Mouse (Mus musculus) forebrain, embryonic 15.5 days (tissue): ENCODE measurements around the gene Grm8. TPM values are rescaled to one million over a fixed set of nuclear protein-coding genes. Genes with fewer than 3 reads are reported as not detected.

Source experiments
- ATAC-seq: fragments of 200-750 bp; cut with Nextera tagmentation; replicated peaks from 2 replicates; pipeline ENCODE4 v1.8.0; 2017; ENCODE audit warnings: mild to moderate bottlenecking, moderate TSS enrichment, moderate library complexity
- H3K27ac ChIP-seq: fragments of 300-500 bp; sonication (generic); replicated peaks from 2 replicates; pipeline ENCODE4 v1.5.1; 2015; ENCODE audit warnings: mild to moderate bottlenecking, inconsistent platforms
- H3K27me3 ChIP-seq: fragments of 300-500 bp; sonication (generic); 2 replicates; pipeline ENCODE4 v1.6.1; 2015; ENCODE audit warnings: inconsistent platforms
- H3K36me3 ChIP-seq: fragments of 300-500 bp; sonication (generic); 2 replicates; pipeline ENCODE4 v1.6.1; 2015; ENCODE audit warnings: mild to moderate bottlenecking, inconsistent platforms
- H3K4me1 ChIP-seq: fragments of 300-500 bp; sonication (generic); 2 replicates; pipeline ENCODE4 v1.6.1; 2015; ENCODE audit warnings: inconsistent platforms
- H3K4me2 ChIP-seq: fragments of 300-500 bp; sonication (generic); replicated peaks from 2 replicates; pipeline ENCODE4 v1.6.1; 2015; ENCODE audit warnings: mild to moderate bottlenecking, inconsistent platforms
- H3K4me3 ChIP-seq: fragments of 300-500 bp; sonication (generic); 2 replicates; pipeline ENCODE4 v1.5.1; 2015; ENCODE audit warnings: mild to moderate bottlenecking, inconsistent platforms
- H3K9ac ChIP-seq: fragments of 300-500 bp; sonication (generic); replicated peaks from 2 replicates; pipeline ENCODE4 v1.6.1; 2015; ENCODE audit warnings: mild to moderate bottlenecking, inconsistent platforms
- H3K9me3 ChIP-seq: fragments of 300-500 bp; sonication (generic); 2 replicates; pipeline ENCODE4 v1.6.1; 2016; ENCODE audit warnings: inconsistent platforms
- WGBS: fragments of 180-500 bp; shearing (Covaris S2); methylation state at CpG from one replicate; pipeline ENCODE4 v1.1.7; 2015; ENCODE audit warnings: mixed read lengths; 5-methylcytosine and 5-hydroxymethylcytosine counted together
- microRNA counts: library from miRNA; unstranded; fragments of <30 nt; microRNA quantifications from one replicate; lab custom pipeline; 2016
- microRNA-seq: library from miRNA; unstranded; fragments of <30 nt; microRNA quantifications from one replicate; pipeline ENCODE4, GENCODE M21; 2016
- polyA plus RNA-seq: library from polyadenylated mRNA; unstranded; fragments of >200 nt; fragmentation: Nextera tagmentation; extraction: Ambion mirVana; gene quantifications from 2 replicates; pipeline ENCODE4 v1.2.1, GENCODE M21; 2015

Grm8 gene
- polyA plus RNA-seq, 1 experiment from 2014 or later = 4.3 TPM

DNA sequence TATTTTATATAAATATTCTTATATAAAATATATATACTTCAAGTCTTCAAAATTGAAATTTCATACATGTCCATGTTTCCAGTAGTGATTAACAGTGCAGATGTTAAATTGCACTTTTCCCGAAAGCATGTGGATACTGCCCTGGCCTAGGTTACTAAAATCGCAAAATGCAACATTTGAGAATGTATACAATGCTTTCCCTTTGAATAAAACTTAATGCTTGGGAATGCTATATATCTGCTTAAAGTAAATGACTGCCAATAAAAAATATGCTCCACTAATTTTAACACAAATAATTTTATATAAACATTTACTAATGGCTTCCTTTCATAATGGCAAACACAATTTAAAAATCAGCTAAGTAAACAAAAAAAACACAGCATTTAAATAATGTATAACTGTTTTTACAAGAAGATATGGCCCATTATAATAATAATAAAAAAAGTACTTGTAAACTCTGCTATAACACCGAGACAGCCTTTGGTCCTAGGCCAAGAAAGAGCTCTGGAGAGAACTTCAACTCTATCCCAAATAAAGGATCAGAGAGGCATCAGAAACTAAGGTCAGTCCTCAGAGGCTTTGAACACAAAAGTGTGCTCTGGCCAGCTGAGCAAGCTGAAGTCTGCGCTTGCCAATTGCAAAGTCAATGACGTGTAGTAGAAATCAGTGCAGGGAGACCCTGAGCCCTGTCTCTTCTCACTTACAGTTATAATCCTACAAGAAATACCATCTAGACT is 820.5 kb downstream of the Grm8 start:
- WGBS = 91% methylated on average over 5 of the region's 5 CpGs
- Histone ChIP-seq H3K9me3 (no peaks in the 10 kb centered on the region), H3K4me1 (no peaks in the 10 kb centered on the region), H3K4me2 (no peak overlapping the region), H3K4me3 (no peak overlapping the region), H3K27me3 (no peaks in the 10 kb centered on the region), H3K27ac (no peak overlapping the region), H3K36me3 (no peaks in the 10 kb centered on the region), H3K9ac (no peak overlapping the region)
- no peak for ATAC-seq

DNA sequence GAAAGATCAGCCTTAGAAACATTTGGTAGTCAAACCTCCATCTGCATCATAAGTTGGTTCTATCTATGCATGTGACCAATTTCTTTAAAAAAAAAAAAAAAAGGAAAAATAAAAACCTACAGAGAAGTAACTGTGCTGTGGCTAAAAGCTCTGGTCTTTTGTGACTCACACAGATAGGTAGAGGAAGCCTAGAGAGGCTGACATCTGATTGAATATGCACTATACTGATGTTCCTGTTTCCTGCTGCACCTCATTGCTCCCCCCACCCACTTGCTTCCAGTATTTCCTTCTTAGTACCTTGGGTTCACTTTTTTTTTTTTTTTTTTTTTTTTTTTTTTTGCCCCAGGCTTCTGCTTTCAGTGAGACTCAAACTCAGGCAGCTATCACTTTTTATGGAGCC is 824.6 kb downstream of the Grm8 start:
- H3K27me3 ChIP-seq = no peaks in the 10 kb centered on the region
- ATAC-seq = no peak
- H3K4me1 ChIP-seq = no peaks in the 10 kb centered on the region
- H3K4me2 ChIP-seq = no peak overlapping the region
- H3K4me3 ChIP-seq = no peak overlapping the region
- no peaks in the 10 kb centered on the region for H3K9me3 ChIP-seq
- H3K27ac ChIP-seq = no peak overlapping the region
- H3K9ac ChIP-seq = no peak overlapping the region
- H3K36me3 ChIP-seq = no peaks in the 10 kb centered on the region

DNA sequence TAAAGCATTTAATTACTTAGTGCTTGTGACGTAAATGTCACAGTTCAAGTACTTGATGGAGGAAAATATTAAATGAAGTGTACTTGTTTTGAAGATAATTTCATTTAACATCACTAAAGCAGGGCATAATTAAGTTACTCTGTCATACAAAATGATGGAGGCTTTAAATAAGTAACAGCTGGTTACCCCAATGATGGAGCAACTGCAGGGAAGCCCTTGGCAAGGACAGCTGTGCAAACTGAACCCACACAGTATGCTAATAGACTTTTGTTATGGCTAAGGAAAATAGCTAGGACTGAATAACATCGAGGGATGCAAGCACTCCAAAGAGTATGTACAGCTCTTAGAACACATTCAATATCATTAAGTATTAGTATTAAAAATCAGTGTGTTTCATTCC is 829.6 kb downstream of the Grm8 start:
- Histone ChIP-seq H3K9me3 (no peaks in the 10 kb centered on the region), H3K27me3 (no peaks in the 10 kb centered on the region), H3K4me2 (no peak overlapping the region), H3K36me3 (no peaks in the 10 kb centered on the region), H3K9ac (no peak overlapping the region), H3K4me1 (no peaks in the 10 kb centered on the region), H3K4me3 (no peak overlapping the region), H3K27ac (no peak overlapping the region)
- ATAC-seq = no peak
- 61% methylated on average over 2 of the region's 2 CpGs for WGBS

DNA sequence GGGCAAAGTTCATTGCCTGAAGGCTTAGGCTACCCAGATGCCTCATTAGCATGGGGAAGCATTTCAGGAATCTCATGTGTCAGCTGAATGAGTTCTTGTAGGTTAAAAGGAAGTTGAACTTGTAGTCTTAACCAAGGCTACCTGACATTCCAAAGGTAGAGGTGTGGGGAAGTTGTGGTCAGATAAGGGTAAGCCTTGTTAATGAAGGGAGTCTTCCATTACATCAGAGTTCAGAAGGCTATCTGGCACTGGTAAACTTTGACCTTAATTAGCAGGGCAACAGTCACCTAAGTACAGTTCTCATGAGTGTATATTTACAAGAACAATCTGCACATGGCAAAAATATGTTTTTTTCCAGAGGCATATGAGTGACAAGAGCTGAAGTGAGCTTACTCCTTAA is 870.0 kb downstream of the Grm8 start:
- Histone ChIP-seq H3K4me3 (no peak overlapping the region), H3K27me3 (no peaks in the 10 kb centered on the region), H3K4me1 (no peaks in the 10 kb centered on the region), H3K9me3 (no peaks in the 10 kb centered on the region), H3K9ac (no peak overlapping the region), H3K36me3 (no peaks in the 10 kb centered on the region), H3K4me2 (no peak overlapping the region), H3K27ac (no peak overlapping the region)
- ATAC-seq = no peak

DNA sequence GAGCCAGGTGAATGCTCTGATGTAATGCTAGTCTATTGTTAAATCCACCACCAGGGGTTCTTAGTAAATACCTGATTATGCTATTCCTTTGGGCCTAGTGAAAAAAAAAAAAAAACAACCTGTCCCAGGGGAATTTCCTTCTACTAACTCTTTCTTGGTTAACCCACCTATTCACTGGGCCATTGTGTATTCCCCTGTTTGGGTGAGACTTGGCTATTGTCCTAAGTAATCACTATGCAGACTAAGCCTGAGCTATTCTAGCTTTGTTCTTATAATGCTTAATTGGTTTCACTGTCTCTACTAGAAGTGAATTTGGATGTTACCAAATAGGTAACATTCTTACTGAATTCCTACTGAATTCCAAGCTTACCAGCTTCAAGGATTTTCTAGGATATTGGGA is 872.4 kb downstream of the Grm8 start:
- Histone ChIP-seq H3K4me3 (no peak overlapping the region), H3K36me3 (no peaks in the 10 kb centered on the region), H3K9ac (no peak overlapping the region), H3K4me1 (no peaks in the 10 kb centered on the region), H3K4me2 (no peak overlapping the region), H3K27ac (no peak overlapping the region), H3K27me3 (no peaks in the 10 kb centered on the region), H3K9me3 (no peaks in the 10 kb centered on the region)
- ATAC-seq = no peak

DNA sequence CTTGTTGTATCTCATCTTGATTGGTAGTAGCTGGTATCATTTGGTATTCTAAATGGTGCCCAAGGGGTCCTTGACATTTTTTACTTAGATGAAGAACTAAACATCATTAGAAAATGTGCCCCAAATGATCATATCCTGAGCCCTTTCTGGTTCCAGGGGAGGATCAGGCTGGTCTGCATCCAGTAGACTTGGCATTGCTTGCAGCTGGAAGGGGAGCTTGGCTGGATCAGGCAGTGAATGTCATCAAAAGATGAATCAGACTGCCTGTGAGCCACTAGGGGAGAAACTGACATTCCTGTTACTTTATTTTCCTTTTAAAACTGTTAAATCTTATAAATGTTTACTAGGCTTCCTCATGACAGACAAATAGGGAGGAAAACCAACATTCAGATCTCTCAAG is 894.6 kb downstream of the Grm8 start:
- no peak overlapping the region for H3K4me3 ChIP-seq
- no peaks in the 10 kb centered on the region for H3K4me1 ChIP-seq
- no peak overlapping the region for H3K27ac ChIP-seq
- no peaks in the 10 kb centered on the region for H3K27me3 ChIP-seq
- no peak for ATAC-seq
- H3K4me2 ChIP-seq = no peak overlapping the region
- no peaks in the 10 kb centered on the region for H3K9me3 ChIP-seq
- H3K9ac ChIP-seq = no peak overlapping the region
- H3K36me3 ChIP-seq = no peaks in the 10 kb centered on the region

DNA sequence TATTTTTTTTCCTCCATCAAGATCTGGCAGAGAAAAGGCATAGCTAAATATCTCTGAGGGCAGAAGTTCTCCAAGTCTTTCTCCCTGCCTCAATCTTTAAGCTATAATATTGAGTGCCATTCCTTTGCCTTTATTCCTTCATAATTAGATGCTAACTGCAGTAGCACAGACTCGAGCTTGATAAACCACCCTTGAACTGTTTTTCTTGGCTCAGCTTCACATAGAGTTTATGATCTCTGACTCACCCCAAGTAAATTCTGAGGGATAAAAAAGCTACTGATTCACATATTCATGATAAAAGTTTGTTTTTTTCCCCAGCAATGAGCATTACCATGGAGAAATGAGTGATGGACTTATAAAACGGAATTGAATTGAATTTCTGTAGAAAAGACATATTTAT is 895.0 kb downstream of the Grm8 start:
- H3K27me3 ChIP-seq = no peaks in the 10 kb centered on the region
- H3K4me3 ChIP-seq = no peak overlapping the region
- no peak overlapping the region for H3K4me2 ChIP-seq
- no peaks in the 10 kb centered on the region for H3K36me3 ChIP-seq
- WGBS = 68% methylated on average over 2 of the region's 2 CpGs
- no peak for ATAC-seq
- H3K27ac ChIP-seq = no peak overlapping the region
- no peak overlapping the region for H3K9ac ChIP-seq
- no peaks in the 10 kb centered on the region for H3K4me1 ChIP-seq
- no peaks in the 10 kb centered on the region for H3K9me3 ChIP-seq

MicroRNA genes within 50 kb of the gene (microRNA counts, 519-probe panel; counts per million panel counts)
- microRNA mmu-miR-592 (lab: Ali Mortazavi, UCI) = 2,550 counts per million, percentile 57 among the panel's probes with 10 or more counts

Small RNA genes within 50 kb of the gene (microRNA-seq; reads per million reads assigned to microRNA genes)
- 65.2 reads per million, percentile 47 among the genes with 10 or more reads in this experiment for gene Mir592
